Mouse (Mus musculus) heart, embryonic 10.5 days (tissue): ENCODE measurements around the gene Birc3. TPM values are rescaled to one million over a fixed set of nuclear protein-coding genes. Genes with fewer than 3 reads are reported as not detected.
A peak's percentile ranks its signal among the peaks of the same experiment; 100 is the strongest.
"Not testable (repeated sequence)": the region's sequence is repeated elsewhere in the genome, so short reads cannot be mapped to it uniquely, and the experiment has no call there.

Experiments
- DNase-seq: peaks from one replicate; pipeline ENCODE4 v3.0.0-alpha.2; 2017; ENCODE audit warnings: low spot score
- H3K27ac ChIP-seq: fragments of 300-500 bp; sonication (generic); 2 replicates; pipeline ENCODE4 v1.5.1; 2016; ENCODE audit warnings: mild to moderate bottlenecking
- H3K27me3 ChIP-seq: fragments of 300-500 bp; sonication (generic); 2 replicates; pipeline ENCODE4 v1.6.1; 2016; ENCODE audit warnings: mild to moderate bottlenecking; ENCODE audit not compliant: poor library complexity, insufficient read depth, severe bottlenecking
- H3K36me3 ChIP-seq: fragments of 300-500 bp; sonication (generic); 2 replicates; pipeline ENCODE4 v1.6.1; 2016; ENCODE audit warnings: mild to moderate bottlenecking, moderate library complexity
- H3K4me1 ChIP-seq: fragments of 300-500 bp; sonication (generic); 2 replicates; pipeline ENCODE4 v1.6.1; 2016; ENCODE audit warnings: mild to moderate bottlenecking
- H3K4me3 ChIP-seq: fragments of 300-500 bp; sonication (generic); 2 replicates; pipeline ENCODE4 v1.5.1; 2016; ENCODE audit warnings: mild to moderate bottlenecking, moderate library complexity
- H3K9me3 ChIP-seq: fragments of 300-500 bp; sonication (generic); 2 replicates; pipeline ENCODE4 v1.6.1; 2016; ENCODE audit warnings: mild to moderate bottlenecking, moderate library complexity
- WGBS: fragments of 180-500 bp; shearing (Covaris S2); methylation state at CpG from one replicate; pipeline ENCODE4 v1.1.7; 2016; 5-methylcytosine and 5-hydroxymethylcytosine counted together
- polyA plus RNA-seq: library from polyadenylated mRNA; unstranded; fragments of >200 nt; fragmentation: Nextera tagmentation; extraction: Ambion mirVana; gene quantifications from 2 replicates; pipeline ENCODE4 v1.2.1, GENCODE M21; 2016

The Birc3 gene
- polyA plus RNA-seq, 1 experiment from 2014 or later, result 5.2 TPM

DNA sequence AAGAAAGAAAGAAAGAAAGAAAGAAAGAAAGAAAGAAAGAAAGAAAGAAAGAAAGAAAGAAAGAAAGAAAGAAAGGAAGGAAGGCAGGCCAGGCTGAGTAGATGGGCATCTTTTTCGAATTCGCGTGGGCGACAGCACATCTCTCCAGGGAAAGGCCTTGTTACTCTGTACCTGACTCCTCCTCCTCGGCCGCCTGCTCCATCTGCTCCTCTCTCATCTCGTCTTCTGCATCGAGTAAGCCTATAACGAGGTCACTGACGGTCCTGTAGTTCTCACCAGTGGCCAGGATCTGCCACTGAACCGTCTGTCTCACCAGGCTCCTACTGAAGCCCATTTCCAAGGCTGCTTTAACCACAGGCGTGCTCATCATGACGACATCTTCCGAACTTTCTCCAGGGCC lies 18.8 kb downstream of the Birc3 start:
- not testable (repeated sequence) for H3K4me3 ChIP-seq, H3K36me3 ChIP-seq, H3K27me3 ChIP-seq, H3K27ac ChIP-seq, H3K9me3 ChIP-seq, H3K4me1 ChIP-seq
- WGBS, result 75% methylated on average over 14 of the region's 14 CpGs
- peak; percentile 63 for DNase-seq

DNA sequence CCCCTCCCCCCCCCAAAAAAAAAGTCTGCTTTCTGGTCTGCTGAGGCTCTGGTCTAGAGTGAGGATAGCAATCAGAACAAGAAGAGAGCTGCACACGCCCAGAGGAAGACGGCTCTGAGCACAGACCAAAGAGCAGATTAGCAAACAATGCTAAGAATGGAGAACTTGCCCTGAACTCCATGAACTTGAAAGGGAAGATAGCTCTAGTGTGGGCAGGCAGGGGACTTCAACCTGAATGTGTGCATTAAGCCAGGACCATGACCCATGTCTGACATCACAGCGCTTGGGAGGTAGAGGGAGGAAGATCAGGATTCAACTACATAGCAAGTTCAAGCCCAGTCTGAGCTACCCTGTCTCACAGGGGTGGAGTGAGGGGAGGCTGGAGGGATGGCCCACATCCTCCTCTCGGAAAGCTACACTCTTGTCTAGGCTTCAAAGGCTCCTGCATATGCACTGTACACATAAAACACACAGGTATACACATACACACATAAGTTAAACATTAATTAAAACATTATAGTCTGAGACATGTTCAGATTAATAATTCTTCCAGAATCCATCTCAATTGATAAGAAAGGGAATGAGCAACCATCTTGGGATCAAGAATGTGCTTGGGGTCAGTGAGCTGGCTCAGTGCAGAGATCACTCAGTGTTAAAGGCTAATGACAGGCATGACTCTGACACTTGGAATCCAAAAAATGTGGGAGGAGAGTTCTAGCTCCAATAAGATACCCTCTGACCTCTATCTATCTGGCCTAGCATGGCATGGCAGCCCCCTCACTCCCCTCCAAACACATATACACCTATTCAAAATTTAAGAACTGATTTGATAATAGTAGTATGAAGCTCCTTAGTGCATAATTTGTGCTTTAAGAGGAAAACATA lies 20.4 kb downstream of the Birc3 start:
- peaks cover 5% of the 10 kb centered on the region for H3K4me1 ChIP-seq
- peak; percentile 55 for DNase-seq
- H3K4me3 ChIP-seq, result no peak overlapping the region
- no peaks in the 10 kb centered on the region for H3K9me3 ChIP-seq
- no peaks in the 10 kb centered on the region for H3K27me3 ChIP-seq
- peaks cover 7% of the 10 kb centered on the region; the same call in 1 of the 2 replicates for H3K36me3 ChIP-seq
- WGBS, result 51% methylated on average over 4 of the region's 4 CpGs
- no peak overlapping the region for H3K27ac ChIP-seq

- H3K9me3 ChIP-seq, result no peaks in the 10 kb centered on the region
- WGBS, result 86% methylated on average over 8 of the region's 8 CpGs
Observed at GRCm38 (mm10) chr9:7851841-7852240, 21.1 kb downstream of the Birc3 start.

GRCm38 (mm10) chr9:7848191-7848590 lies 24.8 kb downstream of the Birc3 start:
- H3K27ac ChIP-seq, result no peak overlapping the region
- H3K27me3 ChIP-seq, result no peaks in the 10 kb centered on the region

More at GRCm38 (mm10) chr9:7851841-7852240, 21.1 kb downstream of the Birc3 start:
- H3K27me3 ChIP-seq, result no peaks in the 10 kb centered on the region
- no peak overlapping the region for H3K27ac ChIP-seq
- H3K36me3 ChIP-seq, result peaks cover 7% of the 10 kb centered on the region; the same call in 1 of the 2 replicates
- H3K4me3 ChIP-seq, result no peak overlapping the region
- DNase-seq, result peak; percentile 57
- peaks cover 5% of the 10 kb centered on the region for H3K4me1 ChIP-seq

DNA sequence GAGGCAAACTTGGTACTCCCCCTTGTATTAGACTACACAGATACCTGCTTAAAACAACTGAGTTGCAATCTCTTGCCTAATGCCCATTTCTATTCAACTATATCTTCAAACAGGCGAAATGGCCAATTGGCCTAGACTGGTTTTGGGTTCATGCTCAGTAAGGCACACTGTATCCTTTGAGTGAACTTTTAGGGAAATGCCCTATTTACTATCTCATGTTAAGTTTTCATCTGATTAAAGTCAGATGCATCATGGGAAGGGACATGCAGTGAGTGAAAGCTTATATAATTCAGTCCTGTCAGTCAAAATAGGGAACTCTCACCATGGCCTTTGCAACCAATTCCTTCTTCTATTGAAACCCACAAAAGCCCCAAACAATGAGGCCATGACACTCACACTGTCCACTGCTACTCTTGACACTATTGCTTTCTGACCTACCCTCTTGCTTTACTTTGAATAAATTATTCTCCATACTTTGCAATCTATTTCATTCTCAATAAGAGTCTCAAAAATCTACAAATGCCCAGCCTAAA lies 26.3 kb downstream of the Birc3 start:
- WGBS, result 82% methylated on average over 1 of the region's 1 CpGs
- H3K4me1 ChIP-seq, result peaks cover 5% of the 10 kb centered on the region; the same call in 1 of the 2 replicates
- no peak overlapping the region for H3K4me3 ChIP-seq
- H3K36me3 ChIP-seq, result peaks cover 5% of the 10 kb centered on the region; the same call in 1 of the 2 replicates
- no peaks in the 10 kb centered on the region for H3K9me3 ChIP-seq
- peak; percentile 13 for DNase-seq
- no peak overlapping the region for H3K27ac ChIP-seq
- no peaks in the 10 kb centered on the region for H3K27me3 ChIP-seq

More at GRCm38 (mm10) chr9:7848191-7848590, 24.8 kb downstream of the Birc3 start:
- Histone ChIP-seq H3K4me1 (peaks cover 10% of the 10 kb centered on the region), H3K9me3 (no peaks in the 10 kb centered on the region), H3K4me3 (no peak overlapping the region), H3K36me3 (peaks cover 5% of the 10 kb centered on the region; the same call in 1 of the 2 replicates)
- 90% methylated on average over 18 of the region's 18 CpGs for WGBS
- peak; percentile 55 for DNase-seq

DNA sequence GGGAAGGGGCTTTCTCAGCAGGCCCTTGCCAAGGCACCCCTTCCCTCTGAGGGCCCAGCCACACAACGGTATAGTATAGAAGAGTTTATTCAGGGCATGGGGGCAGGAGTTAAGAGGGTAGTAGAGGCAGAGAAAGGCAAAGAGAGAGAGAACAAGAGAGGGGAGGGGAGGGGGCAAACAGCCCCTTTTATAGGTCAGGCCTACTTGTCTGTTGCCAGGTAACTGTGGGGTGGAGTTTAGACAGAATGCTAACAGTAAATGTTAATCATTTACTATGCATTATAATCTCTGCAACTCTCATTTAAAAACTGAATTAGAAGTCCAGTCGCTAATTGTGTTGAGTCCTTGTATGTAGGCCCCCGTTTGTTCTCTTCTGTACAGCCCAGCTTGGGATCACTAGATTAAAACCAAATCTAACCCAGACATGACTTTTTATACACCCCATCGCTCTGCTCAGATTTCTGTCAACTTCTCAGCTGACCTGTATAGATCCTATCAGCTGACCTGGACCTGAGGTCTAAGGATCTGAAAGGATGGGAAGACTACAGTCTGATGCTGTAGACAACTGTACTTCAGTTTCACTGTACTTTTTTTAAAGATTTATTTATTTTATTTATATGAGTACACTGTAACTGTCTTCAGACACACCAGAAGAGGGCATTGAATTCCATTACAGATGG lies 27.6 kb downstream of the Birc3 start:
- 81% methylated on average over 4 of the region's 4 CpGs for WGBS
- H3K4me3 ChIP-seq, result no peak overlapping the region
- no peak overlapping the region for H3K27ac ChIP-seq
- no peaks in the 10 kb centered on the region for H3K27me3 ChIP-seq
- no peaks in the 10 kb centered on the region for H3K9me3 ChIP-seq
- peak; percentile 31 for DNase-seq
- peaks cover 5% of the 10 kb centered on the region; the same call in 1 of the 2 replicates for H3K36me3 ChIP-seq
- H3K4me1 ChIP-seq, result peaks cover 5% of the 10 kb centered on the region; the same call in 1 of the 2 replicates

DNA sequence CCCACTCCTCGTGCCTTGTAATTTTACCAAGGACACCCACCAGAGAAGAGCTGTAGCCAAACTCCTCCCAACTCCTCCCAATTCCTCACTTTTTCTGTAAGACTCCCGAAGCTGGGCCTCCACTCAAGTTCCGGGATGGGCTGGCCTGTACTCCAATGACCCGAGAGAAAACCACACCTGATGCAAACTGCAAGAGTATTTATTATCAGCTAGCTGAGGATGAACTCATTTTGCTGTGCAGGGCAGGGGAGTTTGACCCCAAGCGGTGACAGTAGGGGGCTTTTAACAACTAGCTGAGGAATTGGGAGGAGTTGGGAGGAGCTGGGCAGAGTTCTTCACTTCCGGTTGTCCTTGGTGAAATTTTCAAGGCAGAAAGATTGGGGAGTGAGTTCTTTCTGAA lies 31.8 kb downstream of the Birc3 start:
- H3K9me3 ChIP-seq, result no peaks in the 10 kb centered on the region
- no peak overlapping the region for H3K4me3 ChIP-seq
- no peaks in the 10 kb centered on the region for H3K27me3 ChIP-seq
- DNase-seq, result peak; percentile 31
- no peak overlapping the region for H3K27ac ChIP-seq
- WGBS, result 70% methylated on average over 6 of the region's 6 CpGs
- H3K36me3 ChIP-seq, result no peaks in the 10 kb centered on the region
- peaks cover 7% of the 10 kb centered on the region; the same call in 1 of the 2 replicates for H3K4me1 ChIP-seq

GRCm38 (mm10) chr9:7837806-7838440 lies 35.1 kb downstream of the Birc3 start:
- Histone ChIP-seq H3K27ac (peak overlapping the region; percentile 97), H3K36me3 (peaks cover 11% of the 10 kb centered on the region), H3K4me1 (peaks cover 13% of the 10 kb centered on the region; the same call in 1 of the 2 replicates), H3K27me3 (no peaks in the 10 kb centered on the region), H3K9me3 (no peaks in the 10 kb centered on the region), H3K4me3 (peak overlapping the region; percentile 69)
- DNase-seq, result peak; percentile 74
- WGBS, result 23% methylated on average over 14 of the region's 14 CpGs

DNA sequence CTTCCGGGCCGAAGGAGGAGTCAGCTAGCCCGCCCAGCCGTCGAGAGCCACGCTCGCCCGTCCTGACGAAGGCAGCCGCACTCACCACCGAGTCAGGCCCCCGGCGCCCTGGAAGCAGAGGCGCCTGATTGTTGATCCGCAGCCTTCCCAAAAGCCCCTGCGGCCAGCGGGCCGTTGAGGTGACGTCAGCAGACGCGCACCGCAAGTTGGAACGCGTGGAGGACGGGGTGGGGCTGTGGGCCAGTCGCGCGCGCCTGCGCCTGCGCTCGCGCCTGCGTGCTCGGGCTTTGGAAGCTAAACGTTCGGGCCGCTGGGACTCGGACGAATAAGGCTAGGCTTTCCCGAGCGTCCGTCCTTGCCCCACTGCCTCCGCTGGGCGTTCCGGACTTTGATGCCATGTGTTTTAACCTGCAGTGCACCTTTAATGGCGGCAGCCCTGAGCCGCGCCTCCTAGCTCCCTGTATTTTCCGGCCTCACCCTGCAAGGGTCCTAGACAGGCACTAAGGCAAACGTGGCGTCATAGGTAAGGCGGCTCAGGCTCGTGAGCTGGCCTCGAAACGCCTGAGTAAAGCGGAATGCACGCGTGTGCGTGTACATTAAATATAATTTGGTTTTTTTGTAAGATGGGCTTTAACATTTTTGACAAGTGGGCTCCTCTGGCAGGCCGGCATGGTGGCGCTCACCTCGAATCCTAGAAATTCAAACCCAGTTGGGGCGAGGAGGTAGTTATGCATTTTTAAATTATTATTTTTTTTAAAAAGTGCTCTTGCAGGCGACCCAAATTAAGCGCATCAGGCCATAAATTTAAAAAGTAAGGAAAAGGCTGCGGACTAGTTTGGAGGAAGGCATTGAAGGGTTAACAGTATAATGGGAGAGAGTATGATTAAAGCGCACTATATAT lies 35.8 kb downstream of the Birc3 start, which contains the start of gene Birc2:
Gene Birc2, minus strand, starts transcription at position 160 of the 901 bp plus-strand sequence.
- Histone ChIP-seq H3K27ac (peak within 1 kb of the TSS; percentile 97), H3K36me3 (peaks cover 15% of the 10 kb centered on the region), H3K27me3 (no peaks in the 10 kb centered on the region), H3K4me1 (peaks cover 13% of the 10 kb centered on the region; the same call in 1 of the 2 replicates), H3K9me3 (no peaks in the 10 kb centered on the region), H3K4me3 (peak within 1 kb of the TSS; percentile 69)
- under 1% methylated on average over 68 of the region's 68 CpGs for WGBS
- peak; percentile 99 for DNase-seq

DNA sequence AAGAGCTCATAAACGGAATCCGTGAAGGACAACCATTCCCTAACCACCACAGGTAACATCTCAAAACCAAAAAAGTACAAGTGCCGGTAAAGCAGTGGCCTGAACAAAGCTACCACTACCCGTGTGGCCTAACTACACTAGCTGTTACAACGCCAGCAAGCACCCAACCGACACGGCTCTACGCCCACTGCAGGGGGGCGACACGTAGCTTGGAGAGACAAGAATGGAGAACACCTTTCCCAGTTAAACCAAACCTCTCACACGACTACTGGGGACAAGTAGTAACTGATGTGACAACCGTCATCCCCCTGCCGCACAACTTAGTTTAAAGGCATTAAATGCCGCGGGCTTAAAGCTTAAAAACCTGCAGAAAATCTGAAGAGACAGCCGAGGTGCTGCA lies 36.7 kb downstream of the Birc3 start:
- DNase-seq, result peak; percentile 79
- Histone ChIP-seq H3K4me3 (peak overlapping the region; percentile 69), H3K27me3 (no peaks in the 10 kb centered on the region), H3K4me1 (peaks cover 13% of the 10 kb centered on the region; the same call in 1 of the 2 replicates), H3K27ac (peak overlapping the region; percentile 97), H3K36me3 (peaks cover 17% of the 10 kb centered on the region), H3K9me3 (no peaks in the 10 kb centered on the region)
- under 1% methylated on average over 16 of the region's 16 CpGs for WGBS

GRCm38 (mm10) chr9:7835302-7835701 lies 37.7 kb downstream of the Birc3 start:
- 84% methylated on average over 1 of the region's 1 CpGs for whole genome bisulfite sequencing
- Histone ChIP-seq H3K9me3 (no peaks in the 10 kb centered on the region), H3K36me3 (peaks cover 17% of the 10 kb centered on the region), H3K4me1 (peaks cover 15% of the 10 kb centered on the region; the same call in 1 of the 2 replicates), H3K4me3 (no peak overlapping the region), H3K27ac (no peak overlapping the region), H3K27me3 (no peaks in the 10 kb centered on the region)
- no peak for DNase-seq
